In the genomic region with DNA sequence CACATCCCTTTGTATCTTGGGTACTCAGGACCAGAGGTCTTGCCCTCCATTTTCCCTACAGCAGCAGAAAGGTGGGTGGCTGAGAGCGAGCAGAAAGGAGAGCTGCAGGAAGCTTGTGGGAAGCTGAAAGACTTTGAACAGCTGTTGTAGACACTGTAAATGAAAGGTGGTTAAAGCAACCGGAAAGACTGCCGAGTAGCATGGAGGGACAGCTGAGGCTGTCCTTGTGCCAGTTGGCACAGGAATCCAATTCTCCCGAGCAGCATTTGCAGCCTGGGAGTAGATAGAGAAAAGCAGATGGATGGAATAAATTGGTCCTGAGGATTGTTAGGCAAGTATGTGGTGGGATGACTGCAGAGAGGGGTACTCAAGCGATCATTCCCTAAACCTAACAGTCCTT, we compare ENCODE assay signal across 10 mouse cellular contexts.
DNase-seq lines count a peak whose midpoint lies in the region; ATAC-seq lines count a peak whose summit lies in the region.
"Had no signal": no experiment of that assay in that cellular context is flagged by ENCODE, and none has a peak within 500 bp of the region (broad histone marks: within the 10 kb centered on the region; RNA-seq: fewer than 3 reads in every experiment).

No protein-coding gene starts in this region.

- ATAC-seq in heart, embryonic 13.5 days (ENCODE audit: extremely low read depth, insufficient number of reproducible peaks, low FRiP score, low TSS enrichment) = no peak
- peak; percentile 64 for ATAC-seq in cerebellum, adult (ENCODE audit: insufficient number of reproducible peaks, low FRiP score, low TSS enrichment)
- ATAC-seq in forebrain, embryonic 16.5 days = peak; percentile 95
- ATAC-seq in kidney, embryonic 14.5 days (ENCODE audit: low FRiP score, low TSS enrichment) = no peak

- 0 out of 2 replicates have a peak overlapping the region, but pooled peaks have one; percentile 1 for H3K4me2 ChIP-seq in heart, embryonic 13.5 days
- 0 out of 2 replicates have a peak overlapping the region, but pooled peaks have one; percentile 11 for H3K4me2 ChIP-seq in forebrain, embryonic 16.5 days (ENCODE audit: low read length)
- no peak overlapping the region for H3K4me2 ChIP-seq in kidney, embryonic 14.5 days (replicated peaks; ENCODE audit: low read depth, low read length)

- intact Hi-C loops in left cerebral cortex, postnatal 25 days (cut with DNase I) = loop anchor here (1.0 kb wide), 1 partner anchor 22 kb away; no protein-coding TSS in a partner anchor
- intact Hi-C loops in gastrocnemius, postnatal 36 days (cut with DNase I) = no loop called here

- no peak overlapping the region for H3K27ac ChIP-seq in heart, embryonic 13.5 days (replicated peaks)
- peak overlapping the region; percentile 85 for H3K27ac ChIP-seq in forebrain, embryonic 16.5 days (ENCODE audit: low read length)
- no peak overlapping the region for H3K27ac ChIP-seq in kidney, embryonic 14.5 days (ENCODE audit: low read depth, low read length)

- no peak overlapping the region for H3K4me3 ChIP-seq in heart, embryonic 13.5 days
- H3K4me3 ChIP-seq in forebrain, embryonic 16.5 days (replicated peaks; ENCODE audit: low read length) = no peak overlapping the region
- no peak overlapping the region for H3K4me3 ChIP-seq in kidney, embryonic 14.5 days (ENCODE audit: low read length)
- H3K4me3 ChIP-seq: erythroblast, embryonic 14.5 days had no signal

- H3K27me3 ChIP-seq in heart, embryonic 13.5 days (replicated peaks) = no peaks in the 10 kb centered on the region
- no peaks in the 10 kb centered on the region for H3K27me3 ChIP-seq in forebrain, embryonic 16.5 days (replicated peaks; ENCODE audit: control insufficient read depth, insufficient read depth, low read length)
- H3K27me3 ChIP-seq in kidney, embryonic 14.5 days (ENCODE audit: control insufficient read depth, insufficient read depth, low read length) = no peaks in the 10 kb centered on the region

- WGBS in heart, embryonic 13.5 days = 59% methylated on average over 5 of the region's 5 CpGs
- 28% methylated on average over 5 of the region's 5 CpGs for WGBS in forebrain, embryonic 16.5 days
- 86% methylated on average over 5 of the region's 5 CpGs for WGBS in kidney, embryonic 14.5 days

- H3K9ac ChIP-seq in heart, embryonic 13.5 days = no peak overlapping the region
- no peak overlapping the region for H3K9ac ChIP-seq in forebrain, embryonic 16.5 days (replicated peaks; ENCODE audit: low read depth, low read length)
- H3K9ac ChIP-seq in kidney, embryonic 14.5 days (ENCODE audit: low read depth, low read length) = no peak overlapping the region

- H3K4me1 ChIP-seq in heart, embryonic 13.5 days = peaks cover 4% of the 10 kb centered on the region; the same call in 1 of the 2 replicates
- H3K4me1 ChIP-seq in forebrain, embryonic 16.5 days (replicated peaks; ENCODE audit: control insufficient read depth, insufficient read depth, low read length) = peaks cover 20% of the 10 kb centered on the region
- no peaks in the 10 kb centered on the region for H3K4me1 ChIP-seq in kidney, embryonic 14.5 days (ENCODE audit: control insufficient read depth, insufficient read depth, low read length)

- no peaks in the 10 kb centered on the region for H3K36me3 ChIP-seq in heart, embryonic 13.5 days
- no peaks in the 10 kb centered on the region for H3K36me3 ChIP-seq in forebrain, embryonic 16.5 days (ENCODE audit: control insufficient read depth, insufficient read depth)
- no peaks in the 10 kb centered on the region for H3K36me3 ChIP-seq in kidney, embryonic 14.5 days (ENCODE audit: control insufficient read depth, insufficient read depth, low read length)

- H3K9me3 ChIP-seq in heart, embryonic 13.5 days = no peaks in the 10 kb centered on the region
- no peaks in the 10 kb centered on the region for H3K9me3 ChIP-seq in forebrain, embryonic 16.5 days (ENCODE audit: control insufficient read depth, low read length)
- no peaks in the 10 kb centered on the region for H3K9me3 ChIP-seq in kidney, embryonic 14.5 days (ENCODE audit: control insufficient read depth, low read length)

- DNase-seq in heart, adult 9 months (ENCODE audit: low spot score in 2 of 2) = no peak
- DNase-seq in left cerebral cortex, postnatal 25 days (ENCODE audit: low spot score in 2 of 2) = peak; percentile 51 to 85
- no peak for DNase-seq in embryo, embryonic 10.5 days (ENCODE audit: low spot score)
- DNase-seq in gastrocnemius, postnatal 36 days = no peak
- DNase-seq: kidney, adult 11 months had no signal

Comparison
In these comparisons a context has a peak if more than half of its experiments do, and no peak if none do; other contexts are left out.
1. ATAC-seq: peak in cerebellum, adult (single experiment) and forebrain, embryonic 16.5 days (single experiment); none in heart, embryonic 13.5 days (single experiment) and kidney, embryonic 14.5 days (single experiment).
2. DNase-seq: peak in left cerebral cortex, postnatal 25 days (2 of 2); none in heart, adult 9 months (0 of 2), embryo, embryonic 10.5 days (single experiment) and gastrocnemius, postnatal 36 days (0 of 2).